Mouse (Mus musculus) forebrain, embryonic 12.5 days (tissue): ENCODE data around the gene Ssty1. TPM values are rescaled to one million over a fixed set of nuclear protein-coding genes. Genes with fewer than 3 reads are reported as not detected.
"Not testable (repeated sequence)": the region's sequence is repeated elsewhere in the genome, so short reads cannot be mapped to it uniquely, and the experiment has no call there.

Source experiments
- ATAC-seq: fragments of 200-750 bp; cut with Nextera tagmentation; 2 replicates; pipeline ENCODE4 v1.8.0; 2017; ENCODE audit warnings: moderate TSS enrichment; ENCODE audit not compliant: low FRiP score
- H3K27ac ChIP-seq: fragments of 300-500 bp; sonication (generic); 2 replicates; pipeline ENCODE4 v1.5.1; 2016; ENCODE audit warnings: mild to moderate bottlenecking
- H3K27me3 ChIP-seq: fragments of 300-500 bp; sonication (generic); 2 replicates; pipeline ENCODE4 v1.6.1; 2016; ENCODE audit warnings: mild to moderate bottlenecking
- H3K36me3 ChIP-seq: fragments of 300-500 bp; sonication (generic); replicated peaks from 2 replicates; pipeline ENCODE4 v1.6.1; 2016; ENCODE audit warnings: mild to moderate bottlenecking
- H3K4me1 ChIP-seq: fragments of 300-500 bp; sonication (generic); 2 replicates; pipeline ENCODE4 v1.6.1; 2016
- H3K4me2 ChIP-seq: fragments of 300-500 bp; sonication (generic); 2 replicates; pipeline ENCODE4 v1.6.1; 2016; ENCODE audit warnings: mild to moderate bottlenecking, moderate library complexity
- H3K4me3 ChIP-seq: fragments of 300-500 bp; sonication (generic); replicated peaks from 2 replicates; pipeline ENCODE4 v1.5.1; 2016; ENCODE audit warnings: mild to moderate bottlenecking
- H3K9ac ChIP-seq: fragments of 300-500 bp; sonication (generic); 2 replicates; pipeline ENCODE4 v1.6.1; 2016; ENCODE audit warnings: mild to moderate bottlenecking
- H3K9me3 ChIP-seq: fragments of 300-500 bp; sonication (generic); 2 replicates; pipeline ENCODE4 v1.6.1; 2016
- WGBS: fragments of 180-500 bp; shearing (Covaris S2); methylation state at CpG from one replicate; pipeline ENCODE4 v1.1.7; 2016; 5-methylcytosine and 5-hydroxymethylcytosine counted together
- polyA plus RNA-seq: library from polyadenylated mRNA; unstranded; fragments of >200 nt; fragmentation: Nextera tagmentation; extraction: Ambion mirVana; gene quantifications from 2 replicates; pipeline ENCODE4 v1.2.1, GENCODE M21; 2016

Gene Ssty1
- not detected in 2 replicates for polyA plus RNA-seq

GRCm38 (mm10) chrY:18088816-18089215 lies at the start of gene Ssty1:
Ssty1 (plus strand) TSS chrY:18089116.
- not testable (repeated sequence) for H3K4me3 ChIP-seq, ATAC-seq, H3K4me2 ChIP-seq, H3K4me1 ChIP-seq, H3K27ac ChIP-seq, H3K36me3 ChIP-seq, H3K9ac ChIP-seq, H3K9me3 ChIP-seq, H3K27me3 ChIP-seq

GRCm38 (mm10) chrY:18061712-18062111 lies 27.2 kb upstream of the Ssty1 start, which contains the start of gene Gm21764:
Gm21764 (minus strand) TSS chrY:18061812.
- H3K27me3 ChIP-seq, H3K9ac ChIP-seq, H3K36me3 ChIP-seq, H3K4me3 ChIP-seq, H3K4me1 ChIP-seq, H3K27ac ChIP-seq, H3K9me3 ChIP-seq, H3K4me2 ChIP-seq, ATAC-seq: not testable (repeated sequence)
- WGBS = no CpG with 5 or more reads among the region's 3 CpGs

Other genes starting within 250 kb of the Ssty1 start
- gene Gm21904, start 242.8 kb upstream of the Ssty1 start, polyA plus RNA-seq = not detected in 2 replicates
- not detected in 2 replicates for gene Gm20772, start 214.4 kb upstream of the Ssty1 start, polyA plus RNA-seq
- not detected in 2 replicates for gene Gm20831, start 214.4 kb upstream of the Ssty1 start, polyA plus RNA-seq
- not detected in 2 replicates for gene Srsy, start 151.8 kb upstream of the Ssty1 start, polyA plus RNA-seq
- gene Gm21764, start 27.3 kb upstream of the Ssty1 start, polyA plus RNA-seq = not detected in 2 replicates